Mouse (Mus musculus) left cerebral cortex, adult 2 months (tissue): ENCODE measurements at regions not wholly inside any gene's neighbourhood (a gene's known extent, or its start where the extent isn't known, plus 50 kb on each side); places are given as distances from the start of the nearest gene placed in this dataset.

Source experiments
- DNase-seq, 2 experiments: peaks; one replicate each; pipeline ENCODE4 v3.0.0; 2021 to 2022; ENCODE audit warnings: low spot score in 2 of 2, mixed read lengths in 1 of 2; ENCODE audit errors: extremely low spot score in 1 of 2
- H3K27ac ChIP-seq: fragments of 200-600 bp; 2 replicates; pipeline ENCODE4 v1.8.1; 2022
- H3K4me3 ChIP-seq: fragments of 200-600 bp; 2 replicates; pipeline ENCODE4 v1.8.1; 2022
- CTCF ChIP-seq: fragments of 200-600 bp; IDR thresholded peaks from 2 replicates; pipeline ENCODE4 v1.8.1; 2022; ENCODE audit warnings: antibody characterized with exemption, mild to moderate bottlenecking, moderate library complexity
- intact Hi-C: fragments of 180-260 bp; cut with DNase I; formaldehyde crosslinking; loops from one replicate; pipeline ENCODE4 v1.15.1; 2025

DNA sequence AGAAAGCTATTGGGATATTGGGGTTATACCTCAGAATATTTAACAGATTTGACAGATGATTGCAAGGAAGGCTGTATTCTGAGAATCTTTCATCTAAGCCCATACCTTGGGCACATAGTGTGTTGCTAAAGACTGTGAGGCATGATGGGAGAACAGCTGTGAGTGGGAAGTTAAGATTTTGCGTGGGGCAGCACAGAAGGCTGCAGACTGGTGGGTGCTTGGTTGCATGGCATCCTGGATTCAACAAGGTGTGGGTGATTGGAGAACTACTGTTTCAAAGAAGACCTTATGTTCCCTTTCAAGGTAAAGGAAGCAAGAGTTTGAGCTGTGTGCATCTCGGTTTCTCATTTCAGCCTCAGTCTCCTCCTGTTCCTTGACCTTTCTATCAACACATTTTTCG lies 584.8 kb downstream of the Sh2d4b start:
- Histone ChIP-seq H3K4me3 (no peak overlapping the region), H3K27ac (peak overlapping the region; percentile 51; the same call in 1 of the 2 replicates)
- intact Hi-C loops, result loop anchor here (1.0 to 5.0 kb wide), 2 partner anchors 189 to 631 kb away; no protein-coding TSS in a partner anchor
- TF ChIP-seq CTCF, result no peak
- peak; percentile 50 to 76 for DNase-seq

DNA sequence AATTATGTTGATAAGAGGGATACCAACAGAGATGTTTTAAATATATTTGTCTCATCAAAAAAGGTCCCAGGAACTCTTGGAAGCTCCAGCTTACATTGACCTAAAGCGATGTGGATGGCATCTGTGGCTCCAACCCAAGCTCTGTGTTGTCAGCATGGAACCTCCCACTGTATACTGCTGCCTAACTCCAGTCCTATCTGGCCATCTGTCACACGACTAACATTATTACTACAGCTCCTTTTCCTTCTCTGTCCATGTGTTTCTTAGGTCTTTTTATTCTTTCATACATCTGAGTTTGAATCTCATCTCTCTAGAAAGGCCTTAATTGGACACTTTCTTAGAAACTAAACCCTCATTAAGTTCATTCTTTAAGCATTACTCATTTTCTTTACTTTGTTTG lies 613.9 kb downstream of the Sh2d4b start:
- DNase-seq, result no peak
- H3K4me3 ChIP-seq, result no peak overlapping the region
- H3K27ac ChIP-seq, result no peak overlapping the region
- no peak for TF ChIP-seq CTCF
- intact Hi-C loops, result loop anchor here (5.0 to 10.0 kb wide), 3 partner anchors 164 to 747 kb away; no protein-coding TSS in a partner anchor

DNA sequence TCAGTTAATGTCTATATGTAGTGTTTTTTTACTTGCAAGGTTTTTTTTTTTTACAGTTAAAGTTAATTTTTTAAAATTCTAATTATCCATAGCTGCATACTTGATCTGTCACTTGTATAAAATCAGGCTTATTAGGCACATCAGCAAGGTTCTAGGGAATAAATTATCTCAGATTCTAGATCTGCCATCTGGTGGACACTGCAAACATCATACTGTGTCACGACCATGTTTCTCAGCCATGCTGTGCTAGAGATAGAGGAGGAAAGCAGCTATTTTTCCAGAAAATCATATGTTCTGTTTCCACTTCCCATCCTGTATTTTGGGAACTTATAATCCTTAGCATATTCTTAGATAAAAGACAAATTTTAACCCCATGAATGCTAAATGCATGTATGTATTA lies 617.7 kb downstream of the Sh2d4b start:
- DNase-seq, result no peak
- Histone ChIP-seq H3K27ac (no peak overlapping the region), H3K4me3 (no peak overlapping the region)
- peak; percentile 55 for TF ChIP-seq CTCF
- intact Hi-C loops, result loop anchor here (5.0 to 10.0 kb wide), 3 partner anchors 161 to 743 kb away; no protein-coding TSS in a partner anchor

DNA sequence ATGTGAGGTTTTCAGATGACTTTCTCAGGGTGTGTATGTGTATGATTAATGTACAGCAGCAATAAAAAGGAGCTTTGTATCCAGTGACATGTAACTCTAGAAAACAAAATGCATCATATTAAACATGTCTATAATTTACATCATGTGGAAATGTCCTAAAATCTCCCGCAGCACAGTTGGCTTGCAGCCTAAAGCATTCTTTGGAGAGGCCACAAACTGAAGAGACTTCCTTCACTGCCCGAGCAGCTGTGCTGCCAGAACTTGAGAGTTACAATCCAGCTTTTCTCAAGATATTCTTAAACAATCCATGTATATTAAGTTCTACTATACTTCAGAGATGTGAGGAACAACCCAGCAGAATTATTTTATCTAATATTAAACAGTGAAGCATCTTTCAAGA lies 631.4 kb downstream of the Sh2d4b start:
- no peak overlapping the region for H3K27ac ChIP-seq
- no peak for DNase-seq
- no peak for TF ChIP-seq CTCF
- H3K4me3 ChIP-seq, result no peak overlapping the region
- intact Hi-C loops, result no loop called here

DNA sequence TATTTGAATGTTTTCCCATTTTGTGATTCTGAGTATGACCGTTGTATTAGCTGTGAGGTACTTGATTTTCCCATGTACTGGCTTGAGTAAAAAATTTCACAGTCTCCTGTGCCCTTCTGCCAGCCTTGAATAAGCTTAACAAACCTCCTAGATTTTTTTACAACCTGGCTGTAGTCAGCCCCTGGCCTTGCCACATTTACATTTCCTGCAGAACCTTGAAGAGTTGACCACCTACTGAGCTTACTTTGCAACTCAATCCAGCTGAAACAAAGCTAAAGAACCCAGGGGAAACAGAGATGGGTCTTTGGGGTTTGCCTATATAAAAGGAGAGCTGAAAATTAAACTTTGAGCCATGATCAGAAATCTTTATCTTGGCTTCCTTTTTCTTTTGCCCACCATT lies 661.0 kb downstream of the Sh2d4b start:
- intact Hi-C loops, result no loop called here
- TF ChIP-seq CTCF, result no peak
- Histone ChIP-seq H3K27ac (no peak overlapping the region), H3K4me3 (no peak overlapping the region)
- DNase-seq, result no peak

DNA sequence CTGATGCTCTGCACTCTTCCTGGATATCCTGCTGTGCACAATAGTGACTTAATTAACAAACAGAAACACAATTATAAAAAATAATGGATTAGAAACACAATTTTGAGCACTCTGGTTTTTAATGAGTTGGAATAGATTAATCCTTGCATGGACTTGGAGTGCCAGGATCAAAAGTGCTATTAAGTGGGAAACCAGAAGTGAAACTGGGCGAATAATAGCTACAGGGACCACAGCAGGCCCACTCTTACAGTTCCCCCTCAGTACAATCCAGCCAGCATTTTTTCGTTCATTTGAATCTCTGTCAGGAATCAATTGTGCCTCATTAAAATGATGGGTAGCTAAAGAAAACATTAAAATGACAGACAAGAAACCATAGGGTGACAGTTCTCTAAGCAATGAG lies 668.7 kb downstream of the Sh2d4b start:
- H3K27ac ChIP-seq, result no peak overlapping the region
- DNase-seq, result no peak
- no peak overlapping the region for H3K4me3 ChIP-seq
- intact Hi-C loops, result no loop called here
- no peak for TF ChIP-seq CTCF
